Mouse (Mus musculus): ENCODE measurements around the gene Rngtt. TPM values are rescaled to one million over a fixed set of nuclear protein-coding genes. Genes with fewer than 3 reads are reported as not detected.

Rngtt gene
- polyA plus RNA-seq, 1 experiment from 2014 or later = 21.0 TPM

DNA sequence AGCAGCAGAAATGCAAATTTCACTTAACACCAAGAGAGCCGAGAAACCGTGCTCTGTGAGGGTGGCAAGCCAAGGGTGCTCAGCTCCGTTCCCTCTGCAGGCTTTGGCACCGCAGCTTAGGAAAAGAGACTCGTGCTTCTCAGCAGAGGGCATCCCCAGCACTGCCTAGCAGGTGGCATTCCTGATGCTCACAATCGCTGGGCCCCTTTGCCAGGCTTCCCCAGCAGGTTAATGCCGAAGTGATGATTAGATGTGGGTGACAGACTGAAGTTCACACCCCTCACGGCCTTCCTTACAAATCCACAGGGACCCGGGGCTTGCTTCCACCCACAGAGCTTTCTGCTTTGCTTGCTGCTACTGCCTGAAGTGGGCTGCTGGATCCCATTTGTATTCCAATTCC is 216.6 kb downstream of the Rngtt start:
- Histone ChIP-seq H3K27me3 (replicated peaks; ENCODE audit: control insufficient read depth, insufficient read depth, low read length) (no peaks in the 10 kb centered on the region), H3K9ac (ENCODE audit: low read length) (peak overlapping the region; percentile 35; the same call in 1 of the 2 replicates), H3K9me3 (replicated peaks; ENCODE audit: control insufficient read depth, low read length) (no peaks in the 10 kb centered on the region), H3K4me2 (ENCODE audit: low read length) (0 out of 2 replicates have a peak overlapping the region, but pooled peaks have one; percentile 2), H3K27ac (ENCODE audit: low read depth, low read length) (peak overlapping the region; percentile 74), H3K4me3 (ENCODE audit: low read depth, low read length) (no peak overlapping the region), H3K4me1 (ENCODE audit: control insufficient read depth, insufficient read depth, low read length) (peaks cover 7% of the 10 kb centered on the region; the same call in 1 of the 2 replicates), H3K36me3 (ENCODE audit: control insufficient read depth, insufficient read depth, low read length) (no peaks in the 10 kb centered on the region)
- WGBS = 36% methylated on average over 9 of the region's 9 CpGs
- ATAC-seq (peak; percentile 88), DNase-seq (ENCODE audit: low spot score) (peak; percentile 88)

DNA sequence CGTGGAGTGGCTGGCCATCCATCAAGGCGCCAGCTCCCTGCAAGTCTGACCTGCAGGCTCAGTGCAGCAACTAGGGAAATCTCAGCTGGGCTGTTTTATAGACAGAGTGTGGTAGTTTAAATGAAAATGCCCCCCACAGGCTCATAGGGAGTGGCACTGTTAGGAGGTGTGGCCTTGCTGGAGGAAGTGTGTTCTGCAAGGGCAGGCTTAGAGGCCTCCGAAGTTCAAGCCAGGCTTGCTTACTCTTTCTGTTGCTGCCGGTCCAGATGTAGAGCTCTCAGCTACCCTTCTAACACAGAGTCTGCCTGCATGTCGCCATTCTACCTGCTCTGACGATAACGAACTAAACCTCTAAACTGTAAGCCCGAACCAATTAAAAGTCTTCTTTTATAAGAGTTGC is 222.5 kb downstream of the Rngtt start:
- Histone ChIP-seq H3K4me1 (ENCODE audit: control insufficient read depth, insufficient read depth, low read length) (no peaks in the 10 kb centered on the region), H3K9ac (ENCODE audit: low read length) (no peak overlapping the region), H3K27ac (ENCODE audit: low read depth, low read length) (no peak overlapping the region), H3K4me3 (ENCODE audit: low read depth, low read length) (no peak overlapping the region), H3K4me2 (ENCODE audit: low read length) (no peak overlapping the region), H3K27me3 (replicated peaks; ENCODE audit: control insufficient read depth, insufficient read depth, low read length) (no peaks in the 10 kb centered on the region), H3K9me3 (replicated peaks; ENCODE audit: control insufficient read depth, low read length) (no peaks in the 10 kb centered on the region), H3K36me3 (ENCODE audit: control insufficient read depth, insufficient read depth, low read length) (no peaks in the 10 kb centered on the region)
- DNase-seq (ENCODE audit: low spot score) (no peak), ATAC-seq (no peak)
- 58% methylated on average over 8 of the region's 8 CpGs for WGBS

DNA sequence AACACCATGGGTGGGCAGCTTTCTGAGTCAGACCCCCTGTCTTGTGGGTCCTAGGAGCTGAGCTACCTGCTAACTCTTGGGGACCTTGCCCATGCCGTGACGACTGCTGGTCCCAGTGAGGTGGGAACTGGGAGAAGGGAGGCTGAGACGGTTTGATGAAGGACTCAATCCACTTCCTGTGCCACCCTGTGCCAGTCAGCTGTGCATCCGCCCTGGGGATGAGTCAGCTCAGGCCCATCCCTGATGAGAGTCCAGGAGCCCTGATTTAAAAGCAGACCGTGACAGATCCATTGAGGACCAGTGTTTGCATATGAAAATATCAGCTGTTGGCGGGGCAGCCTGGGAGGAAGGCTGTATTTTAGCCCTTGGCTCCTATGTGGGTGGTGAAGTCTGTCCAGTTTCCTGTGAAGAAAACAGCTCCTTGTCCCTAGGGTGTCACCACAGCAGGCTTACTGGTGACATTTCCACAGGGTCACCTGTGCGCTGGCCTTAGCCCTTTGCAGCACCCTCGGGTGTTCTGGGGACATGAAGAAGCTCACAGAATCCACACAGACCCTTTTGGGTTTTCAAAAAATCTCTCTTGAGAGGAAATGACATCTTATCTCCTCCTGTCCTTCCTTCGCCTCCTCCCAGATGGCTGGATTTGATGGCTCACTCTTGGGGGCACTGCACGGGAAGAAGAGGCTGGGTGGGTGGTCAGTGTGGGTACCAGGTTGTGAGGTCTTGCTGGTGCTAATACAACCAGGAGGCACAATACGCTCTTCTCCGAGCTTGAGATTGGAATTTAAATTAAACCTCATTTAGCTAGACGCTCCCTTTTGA is 234.9 kb downstream of the Rngtt start:
- ATAC-seq = peak; percentile 70; the same call in 1 of the 2 replicates
- Histone ChIP-seq H3K9me3 (replicated peaks; ENCODE audit: control insufficient read depth, low read length) (no peaks in the 10 kb centered on the region), H3K36me3 (ENCODE audit: control insufficient read depth, insufficient read depth, low read length) (no peaks in the 10 kb centered on the region), H3K4me1 (ENCODE audit: control insufficient read depth, insufficient read depth, low read length) (peaks cover 7% of the 10 kb centered on the region; the same call in 1 of the 2 replicates), H3K9ac (ENCODE audit: low read length) (no peak overlapping the region; the same call in 1 of the 2 replicates), H3K27me3 (replicated peaks; ENCODE audit: control insufficient read depth, insufficient read depth, low read length) (no peaks in the 10 kb centered on the region), H3K4me2 (ENCODE audit: low read length) (no peak overlapping the region), H3K27ac (ENCODE audit: low read depth, low read length) (no peak overlapping the region), H3K4me3 (ENCODE audit: low read depth, low read length) (no peak overlapping the region)
- DNase-seq (ENCODE audit: low spot score) = no peak
- 64% methylated on average over 13 of the region's 13 CpGs for WGBS

DNA sequence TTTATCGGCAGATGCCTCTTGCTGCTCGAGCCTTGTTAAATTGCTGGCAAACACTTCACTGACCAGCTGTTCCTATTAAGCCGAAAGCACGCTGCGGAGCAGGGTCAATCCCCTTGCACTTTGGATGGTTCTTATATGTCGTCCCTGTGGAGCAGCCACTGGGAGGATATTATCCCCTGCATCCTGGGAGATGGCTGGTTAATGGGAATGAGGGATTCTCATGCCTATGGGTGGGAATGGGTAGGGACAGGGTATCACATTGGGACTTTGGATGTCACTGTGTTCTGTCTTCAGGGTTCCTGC is 235.4 kb downstream of the Rngtt start:
- no peak overlapping the region for H3K27ac ChIP-seq (ENCODE audit: low read depth, low read length)
- no peak overlapping the region for H3K4me2 ChIP-seq (ENCODE audit: low read length)
- 11% methylated on average over 6 of the region's 6 CpGs for WGBS
- H3K36me3 ChIP-seq (ENCODE audit: control insufficient read depth, insufficient read depth, low read length) = no peaks in the 10 kb centered on the region
- ATAC-seq (peak; percentile 67), DNase-seq (ENCODE audit: low spot score) (peak; percentile 80)
- no peak overlapping the region for H3K4me3 ChIP-seq (ENCODE audit: low read depth, low read length)
- no peaks in the 10 kb centered on the region for H3K27me3 ChIP-seq (replicated peaks; ENCODE audit: control insufficient read depth, insufficient read depth, low read length)
- H3K9ac ChIP-seq (ENCODE audit: low read length) = no peak overlapping the region; the same call in 1 of the 2 replicates
- peaks cover 9% of the 10 kb centered on the region; the same call in 1 of the 2 replicates for H3K4me1 ChIP-seq (ENCODE audit: control insufficient read depth, insufficient read depth, low read length)
- H3K9me3 ChIP-seq (replicated peaks; ENCODE audit: control insufficient read depth, low read length) = no peaks in the 10 kb centered on the region

- Histone ChIP-seq H3K9me3 (replicated peaks; ENCODE audit: control insufficient read depth, low read length) (no peaks in the 10 kb centered on the region), H3K4me3 (ENCODE audit: low read depth, low read length) (no peak overlapping the region), H3K27ac (ENCODE audit: low read depth, low read length) (no peak overlapping the region), H3K4me1 (ENCODE audit: control insufficient read depth, insufficient read depth, low read length) (peaks cover 9% of the 10 kb centered on the region; the same call in 1 of the 2 replicates), H3K36me3 (ENCODE audit: control insufficient read depth, insufficient read depth, low read length) (no peaks in the 10 kb centered on the region), H3K27me3 (replicated peaks; ENCODE audit: control insufficient read depth, insufficient read depth, low read length) (no peaks in the 10 kb centered on the region), H3K9ac (ENCODE audit: low read length) (no peak overlapping the region), H3K4me2 (ENCODE audit: low read length) (no peak overlapping the region)
- DNase-seq (ENCODE audit: low spot score) (no peak), ATAC-seq (no peak)
- WGBS = 87% methylated on average over 11 of the region's 11 CpGs
Measured at GRCm38 (mm10) chr4:33546278-33546677, 236.2 kb downstream of the Rngtt start.

DNA sequence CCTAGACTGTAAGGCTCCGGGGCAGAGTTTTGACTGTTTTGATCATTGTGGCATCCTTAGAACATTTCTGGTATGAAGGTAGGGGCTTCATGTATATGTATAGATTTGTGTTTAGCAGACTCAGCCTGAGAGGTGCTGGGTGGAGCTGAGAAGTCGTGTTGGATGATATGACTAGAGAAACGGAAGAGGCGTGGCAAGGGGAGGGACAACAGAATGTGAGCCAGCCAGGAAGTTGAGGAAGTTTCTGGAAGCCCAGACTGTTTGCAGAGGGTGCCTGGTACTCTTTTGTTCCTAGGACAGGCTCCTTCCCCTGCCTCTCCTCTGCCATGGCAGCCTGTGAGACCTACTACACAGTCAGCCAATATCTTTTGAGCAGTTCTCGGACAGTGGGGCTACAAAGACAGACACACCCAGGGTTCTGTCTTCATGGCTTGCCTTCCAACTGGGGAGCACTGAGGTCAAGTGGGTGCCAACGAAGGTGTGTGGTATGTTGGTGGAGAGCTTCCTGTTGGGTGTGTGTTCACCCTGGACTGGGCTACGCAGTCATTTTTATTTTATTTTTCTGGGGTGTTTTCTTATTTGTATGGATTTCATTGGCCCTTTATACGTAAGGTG is 237.3 kb downstream of the Rngtt start:
- Histone ChIP-seq H3K9ac (ENCODE audit: low read length) (no peak overlapping the region), H3K4me3 (ENCODE audit: low read depth, low read length) (no peak overlapping the region), H3K27me3 (replicated peaks; ENCODE audit: control insufficient read depth, insufficient read depth, low read length) (no peaks in the 10 kb centered on the region), H3K4me1 (ENCODE audit: control insufficient read depth, insufficient read depth, low read length) (peaks cover 9% of the 10 kb centered on the region; the same call in 1 of the 2 replicates), H3K9me3 (replicated peaks; ENCODE audit: control insufficient read depth, low read length) (no peaks in the 10 kb centered on the region), H3K4me2 (ENCODE audit: low read length) (no peak overlapping the region), H3K27ac (ENCODE audit: low read depth, low read length) (no peak overlapping the region), H3K36me3 (ENCODE audit: control insufficient read depth, insufficient read depth, low read length) (no peaks in the 10 kb centered on the region)
- DNase-seq (ENCODE audit: low spot score) (no peak), ATAC-seq (no peak)
- WGBS = 88% methylated on average over 8 of the region's 8 CpGs

DNA sequence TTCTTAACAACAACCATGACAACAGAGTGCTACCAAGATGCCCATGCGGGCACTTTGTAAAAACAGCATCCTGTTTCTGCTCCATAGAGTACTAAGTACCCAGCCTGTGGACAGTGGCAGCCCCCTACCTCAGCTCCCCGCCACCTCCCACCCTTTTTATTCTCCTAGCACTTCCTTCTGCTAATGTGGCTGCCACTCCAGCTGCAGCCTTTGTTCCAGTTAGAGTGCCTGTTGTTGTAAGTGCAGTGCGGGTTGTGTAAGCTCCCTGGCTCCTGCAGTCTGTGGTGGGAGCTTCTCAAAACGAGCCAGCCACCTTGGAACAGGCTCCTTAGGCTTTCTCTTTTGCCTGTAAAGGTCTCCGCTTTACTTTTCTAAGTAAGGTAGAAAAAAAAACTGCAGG is 239.5 kb downstream of the Rngtt start:
- peak; percentile 52 for ATAC-seq
- Histone ChIP-seq H3K27ac (ENCODE audit: low read depth, low read length) (no peak overlapping the region), H3K4me2 (ENCODE audit: low read length) (no peak overlapping the region), H3K36me3 (ENCODE audit: control insufficient read depth, insufficient read depth, low read length) (no peaks in the 10 kb centered on the region), H3K9me3 (replicated peaks; ENCODE audit: control insufficient read depth, low read length) (no peaks in the 10 kb centered on the region), H3K27me3 (replicated peaks; ENCODE audit: control insufficient read depth, insufficient read depth, low read length) (no peaks in the 10 kb centered on the region), H3K4me1 (ENCODE audit: control insufficient read depth, insufficient read depth, low read length) (peaks cover 23% of the 10 kb centered on the region), H3K9ac (ENCODE audit: low read length) (no peak overlapping the region), H3K4me3 (ENCODE audit: low read depth, low read length) (no peak overlapping the region)
- peak; percentile 53 for DNase-seq (ENCODE audit: low spot score)
- WGBS = 27% methylated on average over 5 of the region's 5 CpGs
